ENCODE assay signal across 12 mouse cellular contexts in the genomic region with DNA sequence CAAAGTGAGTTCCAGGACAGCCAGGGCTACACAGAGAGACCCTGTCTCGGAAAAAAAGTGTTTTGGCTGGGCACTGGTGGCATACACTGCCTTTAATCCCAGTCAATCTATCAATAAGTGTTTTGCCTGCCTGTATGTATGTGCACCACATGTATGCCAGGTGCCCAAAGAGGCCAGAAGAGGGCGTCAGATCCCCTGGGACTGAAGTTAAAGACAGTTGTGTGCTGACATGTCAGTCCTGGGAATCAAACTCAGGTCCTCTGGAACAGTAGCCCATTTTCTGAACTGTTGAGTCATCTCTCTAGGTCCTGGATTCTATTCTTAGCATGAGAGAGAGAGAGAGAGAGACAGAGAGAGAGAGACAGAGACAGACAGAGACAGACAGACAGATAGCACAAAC. TPM values are rescaled to one million over a fixed set of nuclear protein-coding genes. Genes with fewer than 3 reads are reported as not detected.
A peak's percentile ranks its signal among the peaks of the same experiment; 100 is the strongest.
DNase-seq lines count a peak whose midpoint lies in the region; ATAC-seq and TF ChIP-seq lines count a peak whose summit lies in the region.
"Had no signal": no experiment of that assay in that cellular context is flagged by ENCODE, and none has a peak within 500 bp of the region (broad histone marks: within the 10 kb centered on the region; RNA-seq: fewer than 3 reads in every experiment).

No protein-coding gene starts in this region.

- ATAC-seq in heart, embryonic 11.5 days (replicated peaks; ENCODE audit: insufficient number of reproducible peaks, low FRiP score, low TSS enrichment) = no peak
- no peak for ATAC-seq in forebrain, embryonic 15.5 days (replicated peaks)
- ATAC-seq in midbrain, embryonic 13.5 days = no peak
- ATAC-seq in kidney, embryonic 16.5 days (ENCODE audit: low FRiP score, low TSS enrichment) = no peak
- ATAC-seq: activated CD4-positive, CD25-positive, alpha-beta regulatory T cell, adult 4 months; CD4-positive, CD25-positive, alpha-beta regulatory T cell, adult 4 months; intestine, embryonic 15.5 days had no signal

- whole genome bisulfite sequencing in heart, embryonic 11.5 days (ENCODE audit: insufficient replicate concordance) = 76% methylated on average over 2 of the region's 2 CpGs
- 93% methylated on average over 2 of the region's 2 CpGs for WGBS in forebrain, embryonic 15.5 days
- WGBS in midbrain, embryonic 13.5 days = 90% methylated on average over 2 of the region's 2 CpGs
- 82% methylated on average over 2 of the region's 2 CpGs for WGBS in kidney, embryonic 16.5 days

- intact Hi-C loops in heart, postnatal 14 days (cut with DNase I) = no loop called here

- no peaks in the 10 kb centered on the region for H3K36me3 ChIP-seq in heart, embryonic 11.5 days (ENCODE audit: control insufficient read depth, insufficient read depth, low read length)
- H3K36me3 ChIP-seq in ES-Bruce4 (ENCODE audit: control insufficient read depth, insufficient read depth, low read length, poor library complexity, severe bottlenecking) = no peaks in the 10 kb centered on the region
- no peaks in the 10 kb centered on the region for H3K36me3 ChIP-seq in forebrain, embryonic 15.5 days
- no peaks in the 10 kb centered on the region for H3K36me3 ChIP-seq in midbrain, embryonic 13.5 days
- H3K36me3 ChIP-seq in kidney, embryonic 16.5 days (ENCODE audit: insufficient read depth, low read length) = no peaks in the 10 kb centered on the region
- H3K36me3 ChIP-seq: intestine, embryonic 15.5 days; limb, embryonic 15.5 days had no signal

- no peak overlapping the region for H3K9ac ChIP-seq in heart, embryonic 11.5 days (ENCODE audit: low read depth, low read length)
- no peak overlapping the region for H3K9ac ChIP-seq in ES-Bruce4 (ENCODE audit: low read depth, poor library complexity, severe bottlenecking)
- no peak overlapping the region for H3K9ac ChIP-seq in forebrain, embryonic 15.5 days (replicated peaks)
- H3K9ac ChIP-seq in midbrain, embryonic 13.5 days (replicated peaks) = no peak overlapping the region
- H3K9ac ChIP-seq in kidney, embryonic 16.5 days (replicated peaks; ENCODE audit: low read length) = no peak overlapping the region
- H3K9ac ChIP-seq: intestine, embryonic 15.5 days; limb, embryonic 15.5 days had no signal

- H3K9me3 ChIP-seq in heart, embryonic 11.5 days (replicated peaks; ENCODE audit: control insufficient read depth, low read length) = no peaks in the 10 kb centered on the region
- no peaks in the 10 kb centered on the region for H3K9me3 ChIP-seq in ES-Bruce4 (replicated peaks; ENCODE audit: control insufficient read depth, insufficient read depth, low read length, poor library complexity, severe bottlenecking)
- no peaks in the 10 kb centered on the region for H3K9me3 ChIP-seq in forebrain, embryonic 15.5 days
- H3K9me3 ChIP-seq in midbrain, embryonic 13.5 days = no peaks in the 10 kb centered on the region
- no peaks in the 10 kb centered on the region for H3K9me3 ChIP-seq in kidney, embryonic 16.5 days (ENCODE audit: low read length)
- H3K9me3 ChIP-seq: intestine, embryonic 15.5 days; limb, embryonic 15.5 days had no signal

- H3K4me3 ChIP-seq in heart, embryonic 11.5 days (ENCODE audit: low read depth, low read length) = no peak overlapping the region
- H3K4me3 ChIP-seq in ES-Bruce4 (ENCODE audit: low read depth, low read length) = no peak overlapping the region
- no peak overlapping the region for H3K4me3 ChIP-seq in forebrain, embryonic 15.5 days
- no peak overlapping the region for H3K4me3 ChIP-seq in midbrain, embryonic 13.5 days (replicated peaks)
- H3K4me3 ChIP-seq in kidney, embryonic 16.5 days (ENCODE audit: low read length) = no peak overlapping the region
- H3K4me3 ChIP-seq: intestine, embryonic 15.5 days; limb, embryonic 15.5 days had no signal

- no peak overlapping the region for H3K4me2 ChIP-seq in heart, embryonic 11.5 days
- no peak overlapping the region for H3K4me2 ChIP-seq in forebrain, embryonic 15.5 days (replicated peaks)
- no peak overlapping the region for H3K4me2 ChIP-seq in midbrain, embryonic 13.5 days (replicated peaks)
- no peak overlapping the region for H3K4me2 ChIP-seq in kidney, embryonic 16.5 days (replicated peaks; ENCODE audit: low read depth, low read length)
- H3K4me2 ChIP-seq: intestine, embryonic 15.5 days; limb, embryonic 15.5 days had no signal

- no peak for DNase-seq in heart, postnatal 14 days
- no peak for DNase-seq in adrenal gland, postnatal 25 days
- no peak for DNase-seq in gastrocnemius, postnatal 25 days

- TF ChIP-seq CTCF in ES-Bruce4 (IDR thresholded peaks at IDR 0.05; ENCODE audit: low read depth, low read length) = peak; percentile 26

- TF ChIP-seq POLR2A in ES-Bruce4 (IDR thresholded peaks at IDR 0.05; ENCODE audit: insufficient read depth, low read length) = no peak

- no peak for TF ChIP-seq EP300 in ES-Bruce4 (IDR thresholded peaks at IDR 0.05; ENCODE audit: insufficient read depth, low read depth, low read length)

- peak overlapping the region; percentile 70 for H3K27ac ChIP-seq in heart, embryonic 11.5 days (ENCODE audit: low read depth, low read length)
- peak overlapping the region; percentile 100 for H3K27ac ChIP-seq in ES-Bruce4 (ENCODE audit: insufficient read depth, low read length)
- H3K27ac ChIP-seq in forebrain, embryonic 15.5 days (replicated peaks) = peak overlapping the region; percentile 12; the same call in 1 of the 2 replicates
- H3K27ac ChIP-seq in midbrain, embryonic 13.5 days = peak overlapping the region; percentile 57
- H3K27ac ChIP-seq in kidney, embryonic 16.5 days (ENCODE audit: low read length) = no peak overlapping the region
- H3K27ac ChIP-seq: intestine, embryonic 15.5 days; limb, embryonic 15.5 days had no signal

- peaks cover 26% of the 10 kb centered on the region for H3K4me1 ChIP-seq in heart, embryonic 11.5 days (ENCODE audit: control insufficient read depth, insufficient read depth, low read length)
- H3K4me1 ChIP-seq in ES-Bruce4 (ENCODE audit: control insufficient read depth, insufficient read depth, low read length) = peaks cover 5% of the 10 kb centered on the region
- H3K4me1 ChIP-seq in forebrain, embryonic 15.5 days = peaks cover 6% of the 10 kb centered on the region; the same call in 1 of the 2 replicates
- H3K4me1 ChIP-seq in midbrain, embryonic 13.5 days (replicated peaks) = peaks cover 15% of the 10 kb centered on the region
- peaks cover 5% of the 10 kb centered on the region for H3K4me1 ChIP-seq in kidney, embryonic 16.5 days (ENCODE audit: insufficient read depth, low read length)

- no peaks in the 10 kb centered on the region for H3K27me3 ChIP-seq in heart, embryonic 11.5 days (ENCODE audit: control insufficient read depth, insufficient read depth, low read length)
- no peaks in the 10 kb centered on the region for H3K27me3 ChIP-seq in ES-Bruce4 (ENCODE audit: control insufficient read depth, insufficient read depth, low read length, poor library complexity, severe bottlenecking)
- H3K27me3 ChIP-seq in forebrain, embryonic 15.5 days = no peaks in the 10 kb centered on the region
- H3K27me3 ChIP-seq in midbrain, embryonic 13.5 days = no peaks in the 10 kb centered on the region
- no peaks in the 10 kb centered on the region for H3K27me3 ChIP-seq in kidney, embryonic 16.5 days (ENCODE audit: insufficient read depth, low read length)
- H3K27me3 ChIP-seq: intestine, embryonic 15.5 days; limb, embryonic 15.5 days had no signal

RNA-seq across cellular contexts. Expression of a gene that starts 25.4 kb away (rescaled TPM):
- polyA plus RNA-seq in heart, embryonic 11.5 days (2014; fragmentation: Nextera tagmentation; extraction: Ambion mirVana) = 14.2 and 15.6 TPM in 2 replicates
- total RNA-seq in heart, postnatal 14 days (2021) = 10 to 100 TPM; 28.7 to 31.5 TPM
- 118 and 124 TPM in 2 replicates for polyA plus RNA-seq in ES-Bruce4 (2011; ENCODE audit: insufficient read depth, insufficient read length, low read depth, missing spikeins)
- polyA plus RNA-seq in forebrain, embryonic 15.5 days (2015; fragmentation: Nextera tagmentation; extraction: Ambion mirVana) = 9.7 and 10.3 TPM in 2 replicates
- 14.3 and 14.4 TPM in 2 replicates for polyA plus RNA-seq in midbrain, embryonic 13.5 days (2015; fragmentation: Nextera tagmentation; extraction: Ambion mirVana)
- 26.8 and 27.1 TPM in 2 replicates for total RNA-seq in adrenal gland, postnatal 25 days (2021)
- 10 to 100 TPM; 11.3 to 13.5 TPM for total RNA-seq in gastrocnemius, postnatal 25 days (2021)
- polyA plus RNA-seq in kidney, embryonic 16.5 days (2015; fragmentation: Nextera tagmentation; extraction: Ambion mirVana) = 19.1 and 22.8 TPM in 2 replicates
